Mouse (Mus musculus) thymus, postnatal 0 days (tissue): Measurements from ENCODE around the gene Ttll11. TPM values are rescaled to one million over a fixed set of nuclear protein-coding genes. Genes with fewer than 3 reads are reported as not detected.

Experiments
- DNase-seq: peaks from one replicate; pipeline ENCODE4 v3.0.0-alpha.2; 2015; ENCODE audit warnings: low spot score
- polyA plus RNA-seq: library from polyadenylated mRNA; unstranded; fragments of >200 nt; fragmentation: Nextera tagmentation; extraction: Ambion mirVana; gene quantifications from 2 replicates; pipeline ENCODE4 v1.2.1, GENCODE M21; 2015

Gene Ttll11
- polyA plus RNA-seq, 1 experiment from 2014 or later = 0.56 TPM

DNA sequence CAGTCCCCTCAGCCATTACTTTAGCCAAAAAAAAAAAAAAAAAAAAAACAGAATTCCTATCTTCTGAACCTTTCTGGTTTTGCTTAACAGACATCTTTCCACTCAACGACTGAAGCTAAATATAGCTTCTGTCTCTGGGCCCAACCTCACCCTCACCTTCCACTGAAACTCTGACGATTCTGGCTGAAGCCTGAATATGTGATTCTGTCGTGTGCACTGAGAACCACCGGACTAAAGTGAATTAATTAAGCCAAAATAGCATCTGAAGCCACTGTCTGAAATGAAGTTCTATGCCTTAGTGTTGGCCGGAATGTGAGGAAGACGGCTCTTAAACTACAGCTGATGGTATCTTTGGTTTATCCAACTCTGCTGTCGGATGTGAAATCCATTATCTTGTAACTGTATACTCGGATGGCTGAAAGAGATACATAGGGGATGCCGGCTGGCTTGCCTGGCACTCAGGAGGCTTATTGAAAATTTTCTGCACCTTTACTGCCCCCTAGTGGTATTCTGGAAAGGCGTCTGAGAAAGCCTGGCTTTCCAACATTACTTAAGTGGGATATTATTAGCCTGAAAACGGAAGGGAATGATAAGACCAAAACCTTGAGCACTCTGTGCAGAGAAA is 73.4 kb downstream of the Ttll11 start:
- DNase-seq = peak; percentile 75

DNA sequence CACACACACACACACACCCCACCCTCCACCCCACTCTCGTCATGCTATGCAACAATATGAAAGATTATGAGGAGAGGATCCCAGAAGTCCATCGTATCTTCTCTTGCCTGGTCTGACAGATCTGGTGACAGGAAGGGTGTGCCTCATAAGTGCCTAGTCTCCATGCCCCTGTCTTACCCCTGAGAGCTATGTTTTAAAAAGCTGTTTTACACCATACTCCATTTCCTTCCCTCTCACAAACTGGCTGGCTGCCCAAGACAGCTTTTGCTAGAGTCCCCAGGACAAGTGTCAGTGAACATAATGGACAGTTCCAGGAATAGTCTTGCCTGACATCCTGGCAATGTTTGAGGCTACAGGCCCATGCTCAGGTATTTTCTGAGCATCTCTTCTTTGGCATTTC is 78.9 kb downstream of the Ttll11 start:
- no peak for DNase-seq

DNA sequence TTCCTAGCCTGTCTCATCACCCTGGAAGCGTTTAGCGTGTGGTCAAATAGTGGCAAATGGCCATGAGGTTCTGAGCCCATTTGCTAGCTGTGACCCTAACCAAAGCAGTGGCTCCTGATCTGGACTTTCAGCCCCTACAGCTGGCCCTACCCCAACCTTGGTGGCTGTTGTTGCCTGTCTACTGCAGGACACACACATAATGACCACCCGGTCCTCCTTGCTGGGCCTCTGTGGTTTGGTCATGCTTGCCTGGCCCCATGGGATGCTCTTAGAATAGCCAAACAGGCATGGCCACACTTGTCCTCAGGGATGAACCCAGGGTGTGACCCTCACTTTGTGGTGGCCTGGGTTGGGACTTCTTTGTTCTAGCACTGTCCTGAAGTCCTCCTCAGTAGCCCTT is 80.0 kb downstream of the Ttll11 start:
- no peak for DNase-seq

DNA sequence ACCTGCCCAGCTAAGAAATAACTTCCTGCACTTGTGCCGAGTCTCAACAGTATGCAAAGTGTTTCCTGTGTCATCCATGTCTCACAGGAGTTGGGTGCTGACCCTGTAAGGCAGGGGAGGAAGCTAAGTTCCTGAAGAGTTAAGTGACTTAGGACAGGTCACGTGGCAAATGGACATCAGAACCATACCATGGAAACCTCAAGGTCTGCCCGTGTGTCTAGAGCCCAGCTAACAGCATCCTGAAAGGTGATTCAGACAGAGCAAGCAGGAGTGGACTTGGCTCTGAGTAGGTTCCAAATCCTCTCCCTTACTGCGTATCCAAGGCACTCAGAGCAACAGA is 80.6 kb downstream of the Ttll11 start:
- no peak for DNase-seq

DNA sequence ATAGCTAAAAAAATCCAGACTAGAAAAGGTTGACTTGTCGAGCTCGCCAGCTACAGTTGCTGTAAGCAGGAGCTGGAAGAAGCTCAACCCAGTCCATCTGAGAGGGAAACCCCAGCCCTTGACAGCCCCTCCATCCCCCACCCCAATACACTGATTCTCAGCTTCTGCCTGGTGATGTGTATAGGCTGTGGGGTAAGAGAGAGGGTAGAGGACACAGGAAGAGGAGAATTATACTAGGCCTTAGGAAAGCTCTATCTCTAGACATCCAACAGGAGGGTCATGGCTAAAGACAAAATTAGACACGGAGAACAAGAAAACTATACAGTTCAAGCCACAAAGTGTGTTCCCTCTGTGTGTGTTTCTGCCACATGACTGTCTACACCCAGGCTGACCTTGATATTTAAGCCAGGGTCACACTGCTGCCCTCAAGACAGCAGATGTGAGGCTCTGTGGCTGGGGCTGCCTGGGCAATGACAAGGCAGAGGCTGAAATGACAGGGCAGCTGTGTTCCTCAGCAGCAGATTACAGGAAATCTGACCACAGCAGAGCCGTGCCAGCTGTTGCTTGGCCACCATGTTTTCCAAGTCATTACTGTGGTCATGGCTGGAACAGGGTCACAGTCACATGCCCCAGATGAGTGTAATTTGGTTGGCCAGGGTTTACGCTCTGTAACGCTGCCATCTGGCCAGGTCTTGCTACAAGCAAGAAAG is 81.1 kb downstream of the Ttll11 start:
- no peak for DNase-seq

DNA sequence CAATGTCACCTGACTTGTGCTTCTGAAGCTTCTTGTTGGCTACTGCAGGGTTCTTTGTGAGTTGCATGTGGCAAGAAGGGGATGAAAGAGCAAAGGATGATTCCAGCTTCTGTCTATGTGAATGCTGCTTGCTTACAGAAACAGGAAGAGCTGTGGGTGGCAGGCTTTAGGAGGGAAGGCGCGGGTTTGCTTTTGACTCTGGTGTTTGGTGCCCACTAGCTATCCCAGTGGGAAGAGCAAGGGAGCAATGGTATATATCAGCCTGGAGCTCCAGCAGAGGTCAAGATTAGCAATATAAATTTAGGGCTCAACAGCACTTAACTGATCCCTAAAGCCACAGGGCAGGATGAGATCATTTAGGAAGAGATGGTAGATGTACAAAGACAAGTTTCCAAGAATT is 82.6 kb downstream of the Ttll11 start:
- DNase-seq = no peak

DNA sequence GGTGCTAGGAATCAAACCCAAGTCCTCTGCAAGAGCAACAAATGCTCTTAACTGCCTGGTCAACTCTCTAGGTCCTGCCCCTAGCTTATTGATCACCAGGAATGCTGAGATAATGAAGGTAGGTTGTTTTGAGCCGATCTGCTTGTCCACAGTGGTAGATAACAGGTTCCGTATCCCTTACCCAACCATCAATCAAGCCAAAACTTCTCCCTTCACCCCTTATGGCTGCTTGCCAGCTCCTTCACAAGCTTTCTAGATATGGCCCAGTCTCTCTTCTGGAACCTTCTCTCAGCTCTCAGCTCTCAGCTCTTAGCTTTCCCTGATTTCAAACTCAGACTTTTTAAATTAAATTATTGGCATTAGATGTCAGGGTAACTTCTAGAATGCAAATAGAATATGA is 85.2 kb downstream of the Ttll11 start:
- no peak for DNase-seq

DNA sequence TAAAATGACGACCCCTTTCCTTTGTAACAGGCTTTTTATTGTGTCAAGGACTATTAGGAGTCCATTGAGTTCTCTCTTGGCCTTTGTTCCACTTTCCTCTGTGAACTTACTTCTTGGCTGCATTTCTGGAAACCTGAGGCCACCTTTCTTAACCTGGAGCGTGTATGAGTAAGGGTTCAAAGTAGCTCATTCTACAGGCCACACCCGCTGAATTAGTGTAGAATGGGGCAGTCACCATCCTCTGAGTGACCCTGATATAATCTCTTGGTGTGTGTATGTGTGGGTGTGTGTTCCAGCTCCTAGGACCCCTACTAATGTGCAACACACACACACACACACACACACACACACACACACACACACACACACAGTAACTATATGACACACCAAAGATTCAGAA is 89.1 kb downstream of the Ttll11 start:
- no peak for DNase-seq

DNA sequence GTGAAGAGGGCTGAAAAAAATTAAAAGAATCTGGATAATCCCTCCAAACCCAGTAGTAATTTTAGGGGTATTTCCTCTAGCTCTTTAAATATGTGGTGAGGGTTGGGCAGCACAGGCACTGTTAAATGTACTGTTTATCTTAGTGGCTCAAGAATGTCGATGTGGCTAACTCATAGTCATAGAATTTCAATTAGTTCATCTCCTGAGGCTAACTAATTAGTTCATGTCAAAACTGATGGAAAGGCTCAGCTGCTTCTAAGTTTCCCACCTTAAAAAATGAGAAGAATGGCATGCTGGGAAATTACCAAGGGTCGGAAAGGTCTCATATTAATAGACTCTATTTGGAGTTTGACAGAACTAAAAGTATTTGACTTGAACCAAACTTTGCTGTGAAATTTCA is 89.9 kb downstream of the Ttll11 start:
- no peak for DNase-seq

DNA sequence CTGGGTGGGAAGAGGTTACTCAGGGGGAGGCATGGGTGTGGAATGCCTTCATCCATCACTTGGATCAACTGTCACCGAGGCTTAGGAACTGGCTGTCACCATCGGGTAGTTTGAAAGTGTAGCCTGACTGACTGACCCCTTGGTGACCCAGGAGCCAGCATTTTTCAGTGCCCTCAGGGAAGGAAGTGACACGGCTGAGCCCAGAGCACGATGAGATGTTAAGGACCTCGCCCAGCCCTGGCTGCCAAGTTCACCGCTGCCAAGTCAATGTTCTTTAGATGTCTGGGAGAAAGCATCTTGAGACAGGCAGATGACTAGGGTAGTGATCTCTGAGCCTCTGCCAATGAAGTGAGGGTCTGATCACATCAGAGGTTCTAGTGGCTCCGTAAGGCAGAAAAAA is 95.4 kb downstream of the Ttll11 start:
- DNase-seq = no peak

DNA sequence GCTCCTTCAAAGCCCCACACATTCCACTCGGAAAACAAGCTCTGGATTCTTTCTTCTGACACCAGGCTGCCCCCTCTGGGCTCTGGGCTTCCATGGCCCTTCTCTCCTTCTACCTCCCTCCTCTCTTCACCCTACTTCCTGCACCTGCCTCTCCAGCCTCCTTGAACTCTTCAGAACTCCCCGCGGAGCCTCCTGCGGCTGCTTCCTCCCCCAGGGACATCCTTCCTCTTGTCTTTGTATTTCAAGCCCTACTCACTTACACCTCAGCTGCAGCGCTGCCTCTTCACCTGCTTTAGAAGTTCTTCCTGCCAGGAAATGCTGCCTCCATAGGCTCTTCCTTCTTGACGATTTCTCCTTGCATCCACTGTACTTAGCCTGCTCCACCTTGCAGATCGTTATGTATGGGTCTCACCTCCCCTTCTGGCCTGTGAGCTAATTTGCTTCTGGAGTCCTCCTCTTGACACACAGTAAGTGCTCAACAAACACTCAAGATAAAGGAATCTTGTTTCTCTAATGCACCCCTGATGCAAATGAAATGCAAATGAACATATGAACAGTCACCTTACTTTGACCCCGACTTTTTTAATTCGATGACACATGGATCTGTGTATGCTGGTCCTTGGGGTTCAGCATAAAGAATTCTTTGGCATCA is 97.3 kb downstream of the Ttll11 start:
- DNase-seq = peak; percentile 64

DNA sequence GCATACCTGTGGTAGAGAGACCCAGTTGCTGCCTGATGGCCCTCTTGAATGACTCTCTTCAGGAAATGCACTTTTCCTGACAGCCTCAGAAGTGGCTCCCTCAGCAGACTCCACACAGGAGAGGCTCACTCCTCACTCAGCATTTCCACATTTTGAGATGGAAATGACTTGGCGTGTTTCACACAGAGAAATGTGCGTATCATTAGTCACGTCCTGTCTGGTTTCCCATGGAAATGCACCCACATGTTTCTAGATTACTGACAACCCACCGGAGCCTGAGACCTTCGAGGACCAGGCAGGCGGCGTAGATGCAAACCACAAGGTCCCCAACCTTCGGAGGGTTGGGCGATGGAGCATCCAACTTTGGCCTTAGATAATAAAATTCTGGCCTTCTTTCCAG is 97.8 kb downstream of the Ttll11 start:
- no peak for DNase-seq

DNA sequence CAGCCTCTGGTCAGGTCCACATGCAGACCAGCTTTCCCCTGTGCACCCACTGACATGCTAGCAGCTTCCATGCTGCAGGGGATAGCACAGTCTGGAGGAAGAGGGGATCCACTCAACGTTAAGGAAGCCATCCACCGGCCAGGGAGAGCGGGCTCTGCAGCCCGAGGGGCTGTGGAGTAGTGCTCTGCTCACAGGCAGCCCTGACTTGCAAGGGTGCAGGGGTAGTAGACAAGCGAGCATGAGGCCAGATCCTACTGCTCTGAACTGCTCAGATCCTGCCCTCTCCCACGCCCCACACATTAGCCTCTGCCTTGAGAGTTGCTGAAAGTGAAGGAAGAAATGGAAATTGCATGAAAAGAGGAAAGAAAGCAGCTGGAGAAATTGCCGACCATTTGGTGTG is 99.4 kb downstream of the Ttll11 start:
- no peak for DNase-seq

DNA sequence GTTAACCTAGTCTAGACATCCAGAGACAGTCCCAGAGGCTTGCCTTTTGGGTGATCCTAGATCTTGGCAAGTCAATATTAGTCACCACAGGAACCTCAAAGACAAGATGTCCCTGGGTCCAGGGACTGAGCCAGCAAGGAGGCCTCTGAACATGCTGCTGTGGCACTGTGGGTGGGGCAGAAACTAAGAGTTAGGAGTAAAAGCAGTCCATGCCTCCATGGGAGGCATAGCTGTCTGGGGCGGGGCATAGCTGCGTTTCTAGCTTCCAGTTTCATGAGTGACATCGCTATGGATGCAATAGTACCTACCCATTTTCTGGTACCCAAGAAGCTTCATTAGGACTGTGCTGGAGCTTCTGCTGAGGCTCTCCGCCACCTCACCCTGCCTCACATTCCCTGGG is 99.8 kb downstream of the Ttll11 start:
- DNase-seq = no peak

DNA sequence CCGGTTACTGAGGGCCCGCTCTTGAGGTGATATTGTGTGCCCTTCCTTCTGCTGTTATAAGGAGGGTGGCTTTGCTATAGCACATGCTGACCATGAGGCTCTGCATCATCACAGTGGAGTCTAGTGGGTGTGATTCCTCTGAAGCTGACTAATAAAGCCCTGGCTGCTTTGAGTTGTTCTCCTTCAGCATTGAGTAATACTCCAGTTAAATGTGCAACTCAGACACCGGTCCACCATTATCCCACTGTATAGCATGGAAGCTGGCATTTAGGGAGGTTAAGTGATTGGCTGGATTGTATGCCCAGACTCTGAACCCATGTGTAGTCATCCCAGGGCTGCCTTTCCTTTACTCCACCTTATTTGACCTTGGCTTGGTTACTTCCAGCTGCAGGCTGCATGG is 101.2 kb downstream of the Ttll11 start:
- no peak for DNase-seq

DNA sequence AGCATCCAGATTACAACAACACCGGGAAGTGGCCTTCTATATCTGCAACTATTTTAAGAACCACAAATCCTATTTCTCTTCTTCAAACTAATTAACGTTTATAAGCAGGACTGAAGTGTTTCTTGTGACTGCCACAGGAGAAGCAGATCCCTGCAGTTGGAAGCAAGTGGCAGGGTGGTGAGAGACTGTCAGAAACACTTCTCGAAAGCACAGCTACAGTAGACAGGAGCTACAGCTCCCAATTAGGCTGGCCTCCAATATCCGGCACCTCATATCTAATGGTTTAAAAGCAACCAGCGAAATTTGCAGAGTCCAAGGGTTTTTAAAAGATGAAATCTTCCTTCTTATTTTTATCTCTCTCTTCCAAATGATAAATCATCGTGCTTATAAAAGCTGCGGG is 104.1 kb downstream of the Ttll11 start:
- no peak for DNase-seq

DNA sequence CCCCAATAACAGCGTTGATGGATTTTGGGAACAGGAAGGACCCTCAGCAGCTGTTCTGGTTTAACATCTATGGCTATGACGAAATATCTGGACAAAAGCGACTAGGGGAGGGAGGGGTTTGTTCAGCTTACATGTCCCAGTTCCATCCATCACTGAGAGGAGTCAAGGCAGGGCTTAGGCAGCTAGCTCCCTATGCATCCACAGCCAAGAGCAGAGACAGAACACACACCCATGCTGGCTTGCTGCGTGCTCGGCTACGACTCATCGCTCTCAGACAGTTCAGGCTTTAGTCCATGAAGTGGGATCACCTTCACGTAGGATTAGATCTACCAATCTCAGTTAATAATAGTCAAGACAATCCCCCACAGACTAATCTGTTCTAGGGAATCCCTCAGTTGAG is 105.3 kb downstream of the Ttll11 start:
- no peak for DNase-seq

DNA sequence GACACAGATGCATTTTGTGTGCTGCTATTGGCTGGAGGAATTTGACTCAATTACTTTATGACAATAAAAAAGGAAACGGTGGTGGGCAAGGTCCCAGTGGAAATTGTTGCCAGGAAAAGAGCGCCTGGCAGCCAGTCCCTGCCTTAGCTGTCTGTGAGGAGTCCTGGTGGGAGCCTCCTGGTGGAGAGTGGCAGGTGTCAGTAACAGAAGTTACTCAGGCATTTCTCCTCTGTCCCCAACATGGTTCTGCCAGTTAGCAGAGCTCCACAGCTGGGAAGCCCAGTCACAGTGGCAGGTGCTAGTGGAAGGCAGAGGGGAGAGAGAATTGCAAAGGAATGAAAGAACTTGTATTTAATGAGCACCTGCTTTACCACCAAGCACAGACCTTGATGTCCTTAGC is 110.5 kb downstream of the Ttll11 start:
- no peak for DNase-seq

DNA sequence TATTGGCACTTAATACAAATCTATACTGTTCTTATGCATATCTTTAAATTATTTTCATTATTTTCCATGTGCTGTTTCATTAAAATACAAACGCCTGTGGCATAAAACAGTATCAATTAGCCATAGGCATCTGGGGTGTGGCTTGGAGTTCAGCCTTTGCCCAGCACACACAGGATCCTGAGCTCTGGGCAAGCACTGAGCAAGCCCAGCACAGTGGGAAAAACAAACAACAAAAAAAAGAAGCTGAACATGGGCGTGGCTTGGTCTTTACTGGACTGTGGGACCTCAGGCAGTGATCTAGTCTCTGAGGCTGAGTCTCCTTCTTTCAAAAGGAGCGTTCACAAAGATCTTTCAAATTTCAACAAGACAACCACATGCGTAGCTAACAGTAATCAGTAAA is 116.4 kb downstream of the Ttll11 start:
- DNase-seq = no peak

DNA sequence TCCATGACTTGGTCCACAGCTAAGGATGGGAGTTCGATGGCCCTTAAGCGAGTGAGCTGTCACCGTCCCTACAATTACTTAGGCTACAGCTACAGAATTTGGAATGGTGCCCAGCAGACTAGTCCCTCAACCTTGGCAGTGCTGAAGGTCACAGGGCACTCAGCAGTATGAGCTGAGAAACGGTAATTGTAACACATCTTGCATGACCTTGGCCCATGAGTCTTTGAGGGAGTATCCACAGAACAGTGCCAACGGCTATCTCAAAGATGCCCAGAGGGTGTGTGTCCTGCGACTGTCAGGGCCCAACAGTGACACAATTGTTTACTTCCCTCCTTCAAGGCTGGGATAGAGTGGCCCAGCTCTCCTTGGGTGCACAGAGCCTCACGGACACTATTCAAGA is 118.5 kb downstream of the Ttll11 start:
- DNase-seq = no peak

DNA sequence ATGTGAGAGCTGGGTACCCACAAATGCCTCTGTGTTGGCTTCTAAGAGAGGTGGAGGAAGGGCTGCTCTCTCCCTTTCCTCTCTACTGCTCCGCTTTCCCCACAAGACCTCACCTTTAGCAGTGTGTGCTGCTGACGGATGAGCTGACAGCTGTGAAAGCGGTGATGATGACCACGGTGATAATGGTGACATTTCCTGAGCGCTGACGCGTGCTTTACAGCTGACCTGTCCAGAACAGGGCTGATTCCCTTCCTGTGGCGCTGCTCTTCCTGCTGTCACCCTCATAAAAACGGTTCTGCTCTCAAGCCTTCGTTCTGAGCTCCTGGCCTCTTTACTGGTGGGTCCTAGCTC is 119.3 kb downstream of the Ttll11 start:
- no peak for DNase-seq

DNA sequence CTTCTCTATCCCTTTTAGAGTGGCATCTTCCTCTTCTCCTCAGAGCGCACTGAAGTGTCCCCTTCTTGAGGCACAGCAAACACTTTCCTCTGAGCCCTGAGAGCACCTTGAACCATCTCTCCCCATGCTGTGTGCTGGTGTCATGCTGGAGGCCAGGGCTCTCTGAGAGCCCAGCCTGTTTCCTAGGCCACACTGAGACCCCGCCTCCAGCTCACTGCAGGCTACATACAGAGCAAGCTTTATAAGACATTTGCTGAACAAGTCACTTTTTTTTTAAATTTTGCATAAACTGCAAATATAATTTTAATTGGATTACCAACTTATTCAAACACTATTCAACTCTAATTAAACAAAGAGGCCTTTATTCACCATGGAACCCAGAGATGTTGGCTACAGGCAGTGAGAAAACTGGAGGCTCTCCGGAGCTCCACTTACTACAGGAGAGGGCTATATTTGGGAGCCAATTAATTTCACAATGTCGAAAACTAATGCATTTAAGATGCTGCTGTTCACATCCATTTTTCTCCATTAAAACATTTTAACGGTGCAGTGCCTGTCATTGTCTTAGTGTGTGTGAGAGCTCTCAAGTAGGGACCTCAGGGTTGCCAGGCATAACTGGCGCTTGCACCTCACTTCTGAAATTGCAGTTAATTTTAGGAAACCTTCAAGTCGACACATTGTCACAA is 119.9 kb downstream of the Ttll11 start:
- no peak for DNase-seq

DNA sequence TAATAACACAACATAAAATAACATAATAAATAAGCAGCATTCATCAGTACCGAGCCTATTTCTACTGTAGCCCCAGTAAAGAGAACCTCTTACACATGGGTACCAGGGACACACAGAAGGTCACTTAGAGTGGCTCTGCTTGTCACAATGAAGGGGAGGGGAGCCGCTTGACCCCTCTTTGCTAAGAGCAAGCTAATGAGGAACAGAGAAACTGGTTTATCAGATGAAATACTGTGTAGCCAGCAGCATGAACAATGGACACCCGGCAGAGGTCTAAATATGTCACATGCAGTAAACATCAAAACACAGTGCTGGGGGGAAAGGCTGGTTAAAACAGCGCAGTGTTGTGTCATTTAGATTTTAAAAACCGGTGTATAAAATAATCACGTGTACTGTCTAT is 121.4 kb downstream of the Ttll11 start:
- DNase-seq = no peak
